Mouse (Mus musculus) right cerebral cortex, postnatal 36 days (tissue): Measurements from ENCODE around the gene Spire2.

ENCODE experiments used
- DNase-seq, 2 experiments: peaks; one replicate each; pipeline ENCODE4 v3.0.0; 2022; ENCODE audit warnings: low spot score in 2 of 2, mixed read lengths in 1 of 2

The Spire2 gene

GRCm38 (mm10) chr8:123416944-123417555 is 84.5 kb downstream of the Spire2 start:
- DNase-seq, result no peak
